Mouse (Mus musculus): Measurements from ENCODE around the gene Pla2g10. TPM values are rescaled to one million over a fixed set of nuclear protein-coding genes. Genes with fewer than 3 reads are reported as not detected.
"Not testable (repeated sequence)": the region's sequence is repeated elsewhere in the genome, so short reads cannot be mapped to it uniquely, and the experiment has no call there.

Gene Pla2g10
- 0.29 and 0.34 TPM in 2 replicates for polyA plus RNA-seq (2012; rRNA removed)

DNA sequence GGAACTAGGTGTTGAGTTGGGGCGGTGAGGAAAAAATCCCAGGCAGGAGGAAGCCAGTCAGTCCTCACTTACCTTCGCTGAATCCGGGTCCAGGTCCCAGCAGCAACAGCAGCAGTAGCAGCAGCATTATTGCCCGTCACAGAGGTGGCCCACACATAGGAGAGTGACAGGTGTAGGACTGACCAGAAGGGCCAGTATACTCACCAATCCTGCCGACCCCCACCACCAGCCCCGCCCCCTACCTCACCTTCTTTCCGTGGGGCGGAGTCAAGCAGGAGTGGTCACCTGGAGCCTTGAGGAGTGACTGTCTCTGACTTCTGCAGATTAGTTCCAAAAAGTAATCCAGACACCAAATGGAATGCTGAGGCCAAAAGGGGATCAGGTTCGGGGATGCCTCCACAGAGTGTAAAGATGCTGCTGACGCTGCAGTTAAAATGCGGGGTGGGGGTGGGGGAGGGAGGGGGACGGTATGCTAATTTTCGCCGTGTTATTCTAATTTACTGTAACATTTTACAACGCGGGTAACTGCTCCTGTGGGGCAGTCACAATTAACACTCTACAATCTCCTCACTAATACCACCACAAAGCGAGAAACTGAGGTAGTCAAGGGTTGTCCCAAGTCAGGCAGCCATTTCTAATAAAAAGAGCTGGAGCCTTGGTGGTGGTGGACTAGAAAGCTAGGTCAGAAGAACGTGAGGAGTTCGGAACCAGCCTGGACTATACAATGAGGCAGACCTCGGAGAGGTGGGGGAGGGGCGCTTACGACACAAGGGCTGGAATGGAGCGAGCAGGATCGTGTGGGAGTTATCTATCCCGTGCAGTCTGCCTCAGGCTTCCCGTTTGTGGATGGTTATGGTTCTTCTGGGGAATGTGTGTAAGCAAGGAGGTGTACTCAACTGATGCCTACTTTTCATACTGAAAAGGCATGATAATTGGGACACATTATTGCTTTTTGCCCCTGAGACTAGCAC lies at the start of gene Pla2g10:
Gene Pla2g10, minus strand, starts transcription at position 699 of the 971 bp plus-strand sequence.
- no peak for TF ChIP-seq CTCF (IDR thresholded peaks at IDR 0.05; ENCODE audit: borderline replicate concordance, extremely low read depth, insufficient read depth, insufficient read length)
- no peak for TF ChIP-seq POLR2A (IDR thresholded peaks at IDR 0.05; ENCODE audit: borderline replicate concordance, extremely low read depth, insufficient read depth, insufficient read length, poor library complexity, severe bottlenecking)
- DNase-seq (ENCODE audit: low read depth), result no peak

DNA sequence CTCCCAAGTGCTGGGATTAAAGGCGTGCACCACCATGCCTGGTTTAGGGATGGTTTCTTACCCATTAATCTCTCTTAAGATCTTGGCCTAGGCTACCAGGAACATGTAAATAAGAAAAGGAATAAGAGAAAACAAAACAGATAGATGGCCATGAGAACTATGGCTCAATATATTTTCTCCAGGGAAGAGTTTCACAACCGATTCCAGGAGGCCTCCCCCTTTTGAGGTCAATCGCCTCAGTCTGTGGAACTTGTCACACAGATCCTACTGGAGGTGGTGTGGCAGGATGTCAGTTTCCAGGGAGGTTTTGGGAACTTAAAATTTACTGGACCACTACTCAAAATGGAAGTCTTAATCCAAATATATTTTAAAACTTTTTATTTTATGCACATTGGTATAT lies 43.9 kb upstream of the Pla2g10 start:
- DNase-seq (ENCODE audit: low read depth), result not testable (repeated sequence)

DNA sequence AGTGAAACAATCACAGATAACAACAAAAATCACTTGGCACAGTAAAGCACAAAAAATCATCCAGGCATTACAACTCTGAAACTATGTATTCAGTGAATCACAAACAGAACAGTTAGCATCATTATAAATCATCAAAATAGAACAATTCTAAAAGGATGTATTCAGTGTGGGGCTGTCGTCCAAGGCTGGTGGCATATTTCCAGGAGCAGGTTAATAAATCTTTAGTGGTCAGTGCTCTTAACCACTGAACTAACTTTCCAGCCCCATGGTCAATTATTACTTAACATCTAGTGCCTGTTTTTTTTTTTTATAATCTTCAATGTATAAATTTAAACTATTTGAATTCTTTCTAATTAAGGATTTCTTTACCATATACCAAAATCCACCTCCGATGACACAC lies 43.2 kb upstream of the Pla2g10 start:
- DNase-seq (ENCODE audit: low read depth), result not testable (repeated sequence)

DNA sequence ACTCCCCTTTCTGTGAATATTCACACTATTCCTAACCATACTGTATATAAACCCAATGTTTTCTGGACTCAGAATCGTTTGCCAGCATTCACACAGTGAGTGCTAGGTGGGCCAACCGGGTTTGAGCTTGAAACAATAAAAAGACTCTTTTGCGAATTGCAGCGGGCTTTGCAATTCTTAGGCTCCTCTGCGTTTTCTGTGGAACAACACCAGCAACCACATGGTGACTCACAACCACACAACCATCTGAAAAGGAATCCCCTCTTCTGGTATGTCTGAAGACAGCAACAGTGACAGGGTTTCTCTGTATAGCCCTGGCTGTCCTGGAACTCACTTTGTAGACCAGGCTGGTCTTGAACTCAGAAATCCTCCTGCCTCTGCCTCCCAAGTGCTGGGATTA lies 41.3 kb upstream of the Pla2g10 start:
- not testable (repeated sequence) for DNase-seq (ENCODE audit: low read depth)

DNA sequence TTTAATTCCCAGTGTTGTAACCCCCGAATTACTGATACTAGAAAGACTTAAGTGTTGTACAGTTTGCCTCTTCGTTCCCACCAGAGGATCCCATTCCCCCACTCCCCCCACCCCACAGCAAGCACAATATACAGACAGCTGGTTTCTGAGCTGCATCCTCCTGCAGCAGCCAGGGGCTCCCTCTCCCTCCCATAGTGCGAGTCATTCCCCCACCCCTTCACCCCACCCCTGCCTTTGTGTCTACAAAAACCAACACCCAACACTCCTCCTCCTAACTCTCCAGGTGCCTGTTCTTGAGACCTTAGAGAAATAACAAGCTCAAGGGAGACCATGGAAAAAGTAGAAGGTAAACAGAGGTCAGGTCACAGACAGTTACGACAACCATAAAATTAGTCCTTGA lies 40.8 kb upstream of the Pla2g10 start:
- DNase-seq (ENCODE audit: low read depth), result not testable (repeated sequence)

DNA sequence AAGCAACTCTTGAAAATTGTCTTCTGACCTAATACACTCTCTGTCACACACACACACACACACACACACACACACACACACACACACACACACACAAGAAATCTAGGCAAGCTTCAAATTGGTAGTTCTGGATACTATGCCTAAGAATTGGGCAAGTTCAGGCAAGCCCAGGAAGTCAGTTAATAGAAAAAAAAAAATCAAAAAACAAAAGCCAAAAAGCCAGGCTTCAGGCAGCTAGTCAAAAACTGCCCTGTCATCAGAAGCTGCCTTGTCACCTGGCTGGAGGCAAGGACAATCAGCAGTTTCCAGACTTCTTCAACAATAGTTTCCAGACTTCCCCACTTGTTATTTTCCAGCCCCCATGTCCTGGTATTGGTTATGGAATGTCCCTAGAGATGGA lies 35.6 kb upstream of the Pla2g10 start:
- no peak for DNase-seq (ENCODE audit: low read depth)
- TF ChIP-seq POLR2A (IDR thresholded peaks at IDR 0.05; ENCODE audit: borderline replicate concordance, extremely low read depth, insufficient read depth, insufficient read length, poor library complexity, severe bottlenecking) (no peak), CTCF (IDR thresholded peaks at IDR 0.05; ENCODE audit: borderline replicate concordance, extremely low read depth, insufficient read depth, insufficient read length) (no peak)

DNA sequence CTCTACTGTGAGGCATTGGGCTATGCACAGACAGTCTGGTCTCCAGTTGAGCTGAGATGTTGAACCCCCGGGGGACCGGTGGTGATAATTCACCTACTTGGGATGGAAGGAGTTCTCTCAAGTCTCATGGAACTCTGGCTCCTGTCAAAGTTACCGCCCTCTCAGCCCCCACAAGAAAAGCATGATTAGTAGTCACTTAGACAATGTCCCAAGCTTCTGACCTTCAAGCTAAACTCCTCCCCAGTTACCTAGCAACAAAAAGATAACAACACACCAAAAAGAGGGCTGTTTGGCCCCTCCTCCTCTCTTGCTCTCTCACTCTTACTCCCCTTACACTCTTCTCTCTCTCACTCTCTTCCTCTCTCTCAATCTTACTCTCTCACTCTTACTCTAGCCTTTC lies 33.7 kb upstream of the Pla2g10 start:
- DNase-seq (ENCODE audit: low read depth), result no peak
- TF ChIP-seq POLR2A (IDR thresholded peaks at IDR 0.05; ENCODE audit: borderline replicate concordance, extremely low read depth, insufficient read depth, insufficient read length, poor library complexity, severe bottlenecking), result no peak
- no peak for TF ChIP-seq CTCF (IDR thresholded peaks at IDR 0.05; ENCODE audit: borderline replicate concordance, extremely low read depth, insufficient read depth, insufficient read length)

DNA sequence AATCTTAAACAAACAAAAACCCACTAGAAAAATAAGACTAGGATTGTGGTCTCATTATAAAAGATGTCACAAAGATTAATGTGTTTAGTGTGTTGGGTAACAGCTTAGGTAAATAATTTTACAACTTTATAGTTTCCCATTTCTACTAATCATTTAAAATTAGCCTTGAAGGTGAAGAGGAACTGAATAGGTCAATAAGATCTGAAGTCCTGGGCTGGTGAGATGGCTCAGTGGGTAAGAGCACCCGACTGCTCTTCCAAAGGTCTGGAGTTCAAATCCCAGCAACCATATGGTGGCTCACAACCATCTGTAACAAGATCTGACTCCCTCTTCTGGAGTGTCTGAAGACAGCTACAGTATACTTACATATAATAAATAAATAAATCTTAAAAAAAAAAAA lies 32.0 kb upstream of the Pla2g10 start:
- not testable (repeated sequence) for DNase-seq (ENCODE audit: low read depth)

DNA sequence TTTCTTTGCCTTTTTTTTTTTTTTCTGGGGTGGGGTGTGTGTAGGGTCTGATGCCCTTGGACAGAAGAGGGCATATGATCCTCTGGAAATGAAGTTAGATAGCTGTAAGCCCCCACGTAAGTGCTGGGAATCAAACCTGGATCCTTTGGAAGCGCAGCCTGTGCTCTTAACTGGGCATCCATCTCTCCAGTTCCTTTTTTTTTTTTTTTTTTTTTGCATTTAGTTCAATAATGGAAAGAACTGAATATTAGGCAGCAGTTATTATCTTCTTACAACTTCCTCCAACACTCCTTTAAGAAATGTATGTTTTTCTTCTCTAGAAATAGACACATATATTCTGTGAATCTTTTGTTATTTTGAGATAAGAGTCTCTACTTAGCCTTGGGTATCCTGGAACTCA lies 27.0 kb upstream of the Pla2g10 start:
- DNase-seq (ENCODE audit: low read depth), result no peak
- no peak for TF ChIP-seq CTCF (IDR thresholded peaks at IDR 0.05; ENCODE audit: borderline replicate concordance, extremely low read depth, insufficient read depth, insufficient read length)
- no peak for TF ChIP-seq POLR2A (IDR thresholded peaks at IDR 0.05; ENCODE audit: borderline replicate concordance, extremely low read depth, insufficient read depth, insufficient read length, poor library complexity, severe bottlenecking)

DNA sequence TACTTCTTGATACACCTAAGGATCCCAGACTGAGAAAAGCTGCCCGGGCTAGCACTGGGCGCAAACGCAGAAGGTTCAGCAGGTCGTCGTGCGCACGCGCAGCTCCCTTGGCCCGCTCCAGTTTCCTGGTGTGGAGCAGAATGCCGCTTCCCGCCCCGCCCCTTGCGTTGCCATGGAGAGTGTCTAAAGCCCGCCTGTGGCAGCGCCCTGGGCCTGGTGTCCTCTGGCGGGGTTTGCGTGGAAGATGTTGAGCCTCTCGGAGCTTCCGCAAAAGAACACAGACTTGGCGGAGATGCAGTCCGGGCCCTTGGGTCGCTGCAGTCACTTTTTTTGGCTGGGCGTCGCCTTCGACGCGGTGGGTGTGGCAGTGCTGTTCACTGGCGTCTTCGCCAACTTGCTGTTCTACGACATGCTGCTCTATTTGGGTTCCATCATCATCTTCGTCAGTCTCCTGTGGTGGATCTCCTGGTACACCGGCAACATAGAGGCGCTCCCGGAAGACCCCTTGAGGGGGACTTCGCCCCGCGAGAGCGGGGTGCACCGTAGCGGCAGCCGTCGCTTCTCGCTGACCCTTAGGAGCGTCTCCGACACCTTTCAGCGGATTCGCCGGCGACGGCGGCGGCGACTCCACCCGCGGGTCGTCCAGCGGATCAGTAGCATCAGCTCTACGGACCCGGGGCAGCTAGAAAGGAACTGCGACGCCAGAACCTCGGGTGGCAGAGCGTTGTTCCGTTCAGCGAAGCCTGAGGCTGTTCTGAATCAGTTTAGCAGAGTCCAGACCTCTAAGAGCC lies 23.8 kb upstream of the Pla2g10 start:
- no peak for TF ChIP-seq CTCF (IDR thresholded peaks at IDR 0.05; ENCODE audit: borderline replicate concordance, extremely low read depth, insufficient read depth, insufficient read length)
- no peak for TF ChIP-seq POLR2A (IDR thresholded peaks at IDR 0.05; ENCODE audit: borderline replicate concordance, extremely low read depth, insufficient read depth, insufficient read length, poor library complexity, severe bottlenecking)
- DNase-seq (ENCODE audit: low read depth), result peak; percentile 98

DNA sequence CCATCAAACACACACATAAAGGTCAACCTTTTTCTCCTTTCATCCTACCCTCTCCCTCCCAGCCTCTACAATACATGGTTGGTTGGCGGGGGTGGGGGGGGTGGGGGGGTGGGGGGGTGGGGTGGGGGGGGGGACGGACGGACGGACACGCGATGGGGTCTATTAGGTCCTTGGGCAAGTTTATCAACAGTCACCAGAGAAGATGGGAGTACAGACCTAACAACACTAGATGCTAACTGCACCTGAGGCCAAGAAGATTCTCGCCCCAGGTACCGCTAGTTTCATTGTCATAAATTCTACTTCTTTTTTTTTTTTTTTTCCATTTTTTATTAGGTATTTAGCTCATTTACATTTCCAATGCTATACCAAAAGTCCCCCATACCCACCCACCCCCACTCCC lies 23.2 kb upstream of the Pla2g10 start:
- DNase-seq (ENCODE audit: low read depth), result no peak
- no peak for TF ChIP-seq CTCF (IDR thresholded peaks at IDR 0.05; ENCODE audit: borderline replicate concordance, extremely low read depth, insufficient read depth, insufficient read length)
- no peak for TF ChIP-seq POLR2A (IDR thresholded peaks at IDR 0.05; ENCODE audit: borderline replicate concordance, extremely low read depth, insufficient read depth, insufficient read length, poor library complexity, severe bottlenecking)

DNA sequence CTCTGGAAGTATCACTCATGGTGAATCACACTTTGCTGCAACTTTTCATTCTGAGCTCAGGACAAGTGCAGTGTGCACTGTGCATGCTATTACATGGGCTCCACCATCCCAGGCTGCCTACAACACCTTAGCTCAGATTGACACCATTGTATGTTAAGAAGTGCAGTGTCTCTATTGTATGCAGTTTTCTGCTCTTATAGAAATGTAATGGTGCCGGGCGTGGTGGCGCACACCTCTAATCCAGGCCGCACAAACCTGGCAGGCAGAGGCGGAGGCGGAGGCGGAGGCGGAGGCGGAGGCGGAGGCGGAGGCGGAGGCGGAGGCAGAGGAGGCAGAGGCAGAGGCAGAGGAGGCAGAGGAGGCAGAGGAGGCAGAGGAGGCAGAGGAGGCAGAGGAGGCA lies 19.8 kb upstream of the Pla2g10 start:
- no peak for TF ChIP-seq POLR2A (IDR thresholded peaks at IDR 0.05; ENCODE audit: borderline replicate concordance, extremely low read depth, insufficient read depth, insufficient read length, poor library complexity, severe bottlenecking)
- TF ChIP-seq CTCF (IDR thresholded peaks at IDR 0.05; ENCODE audit: borderline replicate concordance, extremely low read depth, insufficient read depth, insufficient read length), result no peak
- no peak for DNase-seq (ENCODE audit: low read depth)

DNA sequence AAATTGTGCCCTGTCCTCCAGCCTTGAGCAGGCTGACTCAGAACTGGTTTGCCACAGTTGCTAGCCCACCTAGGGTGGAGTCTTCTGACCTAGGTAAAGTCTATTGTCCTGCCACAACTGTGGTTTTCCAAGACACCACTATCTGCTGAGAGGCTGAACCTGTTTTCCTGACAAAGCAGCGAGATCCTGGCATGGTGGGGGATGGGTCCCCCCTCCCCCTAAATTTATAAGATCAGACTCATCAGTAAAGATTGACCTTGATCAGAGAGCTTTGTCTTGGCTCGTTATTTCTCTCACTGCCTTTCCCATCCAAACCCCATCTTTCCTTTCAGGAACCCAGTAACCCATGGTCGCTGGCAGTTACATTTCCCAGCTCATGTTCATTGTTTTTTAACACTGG lies 19.2 kb upstream of the Pla2g10 start:
- TF ChIP-seq POLR2A (IDR thresholded peaks at IDR 0.05; ENCODE audit: borderline replicate concordance, extremely low read depth, insufficient read depth, insufficient read length, poor library complexity, severe bottlenecking), result no peak
- TF ChIP-seq CTCF (IDR thresholded peaks at IDR 0.05; ENCODE audit: borderline replicate concordance, extremely low read depth, insufficient read depth, insufficient read length), result no peak
- DNase-seq (ENCODE audit: low read depth), result no peak
